10 mouse cellular contexts compared by ENCODE assay signal in the genomic region with DNA sequence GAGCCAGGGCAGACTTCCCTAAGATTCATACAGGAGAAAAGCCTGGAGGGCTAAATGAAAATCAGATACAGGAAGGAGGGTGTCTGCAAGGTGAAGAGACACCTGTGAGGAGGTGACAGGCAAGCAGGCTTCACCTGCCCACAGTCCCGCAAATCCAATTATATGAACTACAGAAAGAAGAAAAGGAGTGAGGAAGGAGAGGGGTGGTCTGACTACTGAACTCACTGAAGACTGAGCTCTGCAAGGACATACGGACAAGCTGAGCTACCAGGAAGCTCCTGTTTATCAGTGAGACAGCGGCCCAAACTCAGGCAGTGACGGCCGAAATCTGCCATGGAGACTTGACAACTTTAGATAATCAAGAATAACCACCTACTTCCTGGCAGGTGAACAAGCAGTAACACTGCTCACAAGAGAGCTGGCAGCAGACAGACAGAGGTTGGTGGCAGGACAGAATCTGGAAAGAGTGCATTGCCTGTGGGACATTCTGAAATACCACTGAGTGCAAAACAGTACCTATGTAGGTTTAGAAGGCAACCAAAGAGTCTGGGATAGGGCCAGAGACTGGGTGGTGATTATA. TPM values are rescaled to one million over a fixed set of nuclear protein-coding genes. Genes with fewer than 3 reads are reported as not detected.
DNase-seq lines count a peak whose midpoint lies in the region; ATAC-seq lines count a peak whose summit lies in the region.
"Had no signal": no experiment of that assay in that cellular context is flagged by ENCODE, and none has a peak within 500 bp of the region (broad histone marks: within the 10 kb centered on the region; RNA-seq: fewer than 3 reads in every experiment).

No protein-coding gene starts in this region.

- H3K9ac ChIP-seq in hindbrain, embryonic 12.5 days = peak overlapping the region; percentile 32; the same call in 1 of the 2 replicates
- H3K9ac ChIP-seq in midbrain, embryonic 11.5 days (ENCODE audit: low read length) = no peak overlapping the region

- H3K36me3 ChIP-seq in hindbrain, embryonic 12.5 days = no peaks in the 10 kb centered on the region
- no peaks in the 10 kb centered on the region for H3K36me3 ChIP-seq in midbrain, embryonic 11.5 days (ENCODE audit: control insufficient read depth, insufficient read depth, low read length)

- peak overlapping the region; percentile 41 for H3K4me2 ChIP-seq in hindbrain, embryonic 12.5 days (replicated peaks)
- no peak overlapping the region; the same call in 1 of the 2 replicates for H3K4me2 ChIP-seq in midbrain, embryonic 11.5 days

- H3K4me1 ChIP-seq in hindbrain, embryonic 12.5 days = peaks cover 45% of the 10 kb centered on the region
- peaks cover 47% of the 10 kb centered on the region for H3K4me1 ChIP-seq in midbrain, embryonic 11.5 days (ENCODE audit: control insufficient read depth, insufficient read depth, low read length)

- no peaks in the 10 kb centered on the region for H3K9me3 ChIP-seq in hindbrain, embryonic 12.5 days (replicated peaks)
- no peaks in the 10 kb centered on the region for H3K9me3 ChIP-seq in midbrain, embryonic 11.5 days (ENCODE audit: control insufficient read depth, low read length)

- H3K4me3 ChIP-seq in hindbrain, embryonic 12.5 days = peak overlapping the region; percentile 12
- no peak overlapping the region for H3K4me3 ChIP-seq in midbrain, embryonic 11.5 days (ENCODE audit: low read depth, low read length)

- DNase-seq in cerebellum, postnatal 10 days = peak; percentile 24 to 38
- no peak for DNase-seq in cerebellum, postnatal 4 days (ENCODE audit: low spot score in 2 of 2)
- peak; percentile 85 for DNase-seq in midbrain, embryonic 11.5 days (ENCODE audit: low spot score, missing footprints)
- DNase-seq in retina, embryonic 14.5 days (ENCODE audit: low spot score) = no peak
- DNase-seq in urinary bladder, postnatal 36 days (ENCODE audit: low spot score in 2 of 2) = no peak
- no peak for DNase-seq in testis, postnatal 10 days (ENCODE audit: low spot score)
- DNase-seq: kidney, postnatal 10 days; lung, adult 18-20 months had no signal

- H3K27me3 ChIP-seq in hindbrain, embryonic 12.5 days = no peaks in the 10 kb centered on the region
- no peaks in the 10 kb centered on the region for H3K27me3 ChIP-seq in midbrain, embryonic 11.5 days (ENCODE audit: control insufficient read depth, insufficient read depth, low read length)

- WGBS in hindbrain, embryonic 12.5 days = 85% methylated on average over 5 of the region's 5 CpGs
- 86% methylated on average over 5 of the region's 5 CpGs for WGBS in midbrain, embryonic 11.5 days

- ATAC-seq in common myeloid progenitor, adult 5-6 weeks (replicated peaks; ENCODE audit: low read depth, poor library complexity, severe bottlenecking) = 0 out of 2 replicates have a peak, but pooled peaks have one; percentile 6
- no peak for ATAC-seq in hindbrain, embryonic 12.5 days (ENCODE audit: low FRiP score)
- ATAC-seq in midbrain, embryonic 11.5 days (ENCODE audit: low FRiP score) = no peak

- H3K27ac ChIP-seq in hindbrain, embryonic 12.5 days = no peak overlapping the region
- no peak overlapping the region for H3K27ac ChIP-seq in midbrain, embryonic 11.5 days (ENCODE audit: low read depth, low read length)

RNA-seq across cellular contexts. Expression of a gene that starts 5.4 kb away (rescaled TPM):
- 62.4 and 102 TPM in 2 replicates for total RNA-seq in common myeloid progenitor, adult 5-6 weeks (2017)
- 64.4 and 66.1 TPM in 2 replicates for polyA plus RNA-seq in hindbrain, embryonic 12.5 days (2016; fragmentation: Nextera tagmentation; extraction: Ambion mirVana)
- 56.9 and 57.4 TPM in 2 replicates for polyA plus RNA-seq in midbrain, embryonic 11.5 days (2014; fragmentation: Nextera tagmentation; extraction: Ambion mirVana)

Comparison
In these comparisons a context has a peak if more than half of its experiments do, and no peak if none do; other contexts are left out.
1. DNase-seq: peak in cerebellum, postnatal 10 days (2 of 2) and midbrain, embryonic 11.5 days (single experiment); none in cerebellum, postnatal 4 days (0 of 2), retina, embryonic 14.5 days (single experiment), urinary bladder, postnatal 36 days (0 of 2) and testis, postnatal 10 days (single experiment).